Mouse (Mus musculus): Measurements from ENCODE around the gene Ttc33. TPM values are rescaled to one million over a fixed set of nuclear protein-coding genes. Genes with fewer than 3 reads are reported as not detected.

The Ttc33 gene
- polyA plus RNA-seq (2012; rRNA removed) (11.6 and 19.0 TPM in 2 replicates), polyA plus RNA-seq (2014; fragmentation: Nextera tagmentation; extraction: Ambion mirVana) (38.4 and 43.0 TPM in 2 replicates)

GRCm38 (mm10) chr15:5185366-5186292, at the start of gene Ttc33:
Gene Ttc33 (plus strand): TSS chr15:5185525.
- peak within 1 kb of the TSS; percentile 94 for H3K4me3 ChIP-seq (replicated peaks; ENCODE audit: low read length)
- peaks cover 8% of the 10 kb centered on the region for H3K4me1 ChIP-seq (ENCODE audit: control insufficient read depth, insufficient read depth, low read length)
- H3K9me3 ChIP-seq (ENCODE audit: control insufficient read depth, low read length), result no peaks in the 10 kb centered on the region
- H3K36me3 ChIP-seq (ENCODE audit: control insufficient read depth, insufficient read depth, low read length), result peaks cover 8% of the 10 kb centered on the region
- TF ChIP-seq POLR2A (IDR thresholded peaks at IDR 0.05; ENCODE audit: borderline replicate concordance, extremely low read depth, insufficient read depth, insufficient read length), result no peak
- H3K9ac ChIP-seq (ENCODE audit: low read depth, low read length, severe bottlenecking), result peak within 1 kb of the TSS; percentile 77
- H3K27me3 ChIP-seq (ENCODE audit: control insufficient read depth, insufficient read depth, low read length), result no peaks in the 10 kb centered on the region
- peak within 1 kb of the TSS; percentile 72 for H3K27ac ChIP-seq (replicated peaks; ENCODE audit: low read depth, low read length)
- under 1% methylated on average over 55 of the region's 55 CpGs for WGBS
- DNase-seq (ENCODE audit: low spot score), result peak; percentile 85
- H3K4me2 ChIP-seq (replicated peaks; ENCODE audit: low read depth, low read length, severe bottlenecking), result peak within 1 kb of the TSS; percentile 74
- ATAC-seq (ENCODE audit: low FRiP score, low read depth), result peak; percentile 71

- WGBS, result 74% methylated on average over 9 of the region's 9 CpGs
- H3K9ac ChIP-seq (ENCODE audit: low read depth, low read length, severe bottlenecking), result no peak overlapping the region
- ATAC-seq (ENCODE audit: low FRiP score, low read depth) (no peak), DNase-seq (ENCODE audit: low spot score) (no peak)
- no peak for TF ChIP-seq POLR2A (IDR thresholded peaks at IDR 0.05; ENCODE audit: borderline replicate concordance, extremely low read depth, insufficient read depth, insufficient read length)
- no peak overlapping the region for H3K27ac ChIP-seq (replicated peaks; ENCODE audit: low read depth, low read length)
- no peak overlapping the region for H3K4me3 ChIP-seq (replicated peaks; ENCODE audit: low read length)
- no peak overlapping the region for H3K4me2 ChIP-seq (replicated peaks; ENCODE audit: low read depth, low read length, severe bottlenecking)
- H3K9me3 ChIP-seq (ENCODE audit: control insufficient read depth, low read length), result no peaks in the 10 kb centered on the region
- H3K4me1 ChIP-seq (ENCODE audit: control insufficient read depth, insufficient read depth, low read length), result 0 out of 2 replicates have a peak, but pooled peaks cover 4% of the 10 kb centered on the region
- no peaks in the 10 kb centered on the region for H3K36me3 ChIP-seq (ENCODE audit: control insufficient read depth, insufficient read depth, low read length)
- H3K27me3 ChIP-seq (ENCODE audit: control insufficient read depth, insufficient read depth, low read length), result no peaks in the 10 kb centered on the region
These were observed 47.1 kb upstream of the Ttc33 start for GRCm38 (mm10) chr15:5138021-5138856.

GRCm38 (mm10) chr15:5139366-5139765, 46.0 kb upstream of the Ttc33 start:
- H3K4me2 ChIP-seq (replicated peaks; ENCODE audit: low read depth, low read length, severe bottlenecking), result no peak overlapping the region
- no peaks in the 10 kb centered on the region for H3K9me3 ChIP-seq (ENCODE audit: control insufficient read depth, low read length)
- no peak for DNase-seq (ENCODE audit: low spot score)
- 0 out of 2 replicates have a peak, but pooled peaks cover 4% of the 10 kb centered on the region for H3K4me1 ChIP-seq (ENCODE audit: control insufficient read depth, insufficient read depth, low read length)
- no peak for TF ChIP-seq POLR2A (IDR thresholded peaks at IDR 0.05; ENCODE audit: borderline replicate concordance, extremely low read depth, insufficient read depth, insufficient read length)
- no peaks in the 10 kb centered on the region for H3K36me3 ChIP-seq (ENCODE audit: control insufficient read depth, insufficient read depth, low read length)
- 87% methylated on average over 2 of the region's 2 CpGs for WGBS
- H3K27me3 ChIP-seq (ENCODE audit: control insufficient read depth, insufficient read depth, low read length), result no peaks in the 10 kb centered on the region
- no peak overlapping the region for H3K27ac ChIP-seq (replicated peaks; ENCODE audit: low read depth, low read length)
- H3K9ac ChIP-seq (ENCODE audit: low read depth, low read length, severe bottlenecking), result no peak overlapping the region
- no peak for ATAC-seq (ENCODE audit: low FRiP score, low read depth)
- no peak overlapping the region for H3K4me3 ChIP-seq (replicated peaks; ENCODE audit: low read length)

- no peaks in the 10 kb centered on the region for H3K9me3 ChIP-seq (ENCODE audit: control insufficient read depth, low read length)
- H3K9ac ChIP-seq (ENCODE audit: low read depth, low read length, severe bottlenecking), result no peak overlapping the region
- 84% methylated on average over 7 of the region's 7 CpGs for WGBS
- peaks cover 5% of the 10 kb centered on the region; the same call in 1 of the 2 replicates for H3K4me1 ChIP-seq (ENCODE audit: control insufficient read depth, insufficient read depth, low read length)
- ATAC-seq (ENCODE audit: low FRiP score, low read depth) (no peak), DNase-seq (ENCODE audit: low spot score) (no peak)
- H3K27me3 ChIP-seq (ENCODE audit: control insufficient read depth, insufficient read depth, low read length), result no peaks in the 10 kb centered on the region
- no peak overlapping the region for H3K4me2 ChIP-seq (replicated peaks; ENCODE audit: low read depth, low read length, severe bottlenecking)
- no peaks in the 10 kb centered on the region for H3K36me3 ChIP-seq (ENCODE audit: control insufficient read depth, insufficient read depth, low read length)
- no peak for TF ChIP-seq POLR2A (IDR thresholded peaks at IDR 0.05; ENCODE audit: borderline replicate concordance, extremely low read depth, insufficient read depth, insufficient read length)
- H3K4me3 ChIP-seq (replicated peaks; ENCODE audit: low read length), result no peak overlapping the region
- no peak overlapping the region for H3K27ac ChIP-seq (replicated peaks; ENCODE audit: low read depth, low read length)
These were observed 45.5 kb upstream of the Ttc33 start for GRCm38 (mm10) chr15:5139863-5140262.

GRCm38 (mm10) chr15:5140357-5140756, 45.0 kb upstream of the Ttc33 start:
- Histone ChIP-seq H3K9me3 (ENCODE audit: control insufficient read depth, low read length) (no peaks in the 10 kb centered on the region), H3K4me2 (replicated peaks; ENCODE audit: low read depth, low read length, severe bottlenecking) (no peak overlapping the region), H3K9ac (ENCODE audit: low read depth, low read length, severe bottlenecking) (no peak overlapping the region), H3K4me3 (replicated peaks; ENCODE audit: low read length) (no peak overlapping the region), H3K36me3 (ENCODE audit: control insufficient read depth, insufficient read depth, low read length) (no peaks in the 10 kb centered on the region), H3K4me1 (ENCODE audit: control insufficient read depth, insufficient read depth, low read length) (peaks cover 10% of the 10 kb centered on the region), H3K27me3 (ENCODE audit: control insufficient read depth, insufficient read depth, low read length) (no peaks in the 10 kb centered on the region), H3K27ac (replicated peaks; ENCODE audit: low read depth, low read length) (no peak overlapping the region)
- no peak for DNase-seq (ENCODE audit: low spot score)
- no peak for ATAC-seq (ENCODE audit: low FRiP score, low read depth)
- no peak for TF ChIP-seq POLR2A (IDR thresholded peaks at IDR 0.05; ENCODE audit: borderline replicate concordance, extremely low read depth, insufficient read depth, insufficient read length)
